Mouse (Mus musculus) liver, embryonic 12.5 days (tissue): ENCODE data around the gene Tor4a. TPM values are rescaled to one million over a fixed set of nuclear protein-coding genes. Genes with fewer than 3 reads are reported as not detected.

ENCODE experiments used
- ATAC-seq: fragments of 200-750 bp; cut with Nextera tagmentation; 2 replicates; pipeline ENCODE4 v1.8.0; 2017; ENCODE audit warnings: moderate number of reproducible peaks, mild to moderate bottlenecking, moderate library complexity
- H3K27ac ChIP-seq: fragments of 300-500 bp; sonication (generic); 2 replicates; pipeline ENCODE4 v1.5.1; 2016; ENCODE audit warnings: mild to moderate bottlenecking
- H3K27me3 ChIP-seq: fragments of 300-500 bp; sonication (generic); replicated peaks from 2 replicates; pipeline ENCODE4 v1.6.1; 2016; ENCODE audit warnings: mild to moderate bottlenecking, moderate library complexity
- H3K36me3 ChIP-seq: fragments of 300-500 bp; sonication (generic); 2 replicates; pipeline ENCODE4 v1.6.1; 2016; ENCODE audit warnings: mild to moderate bottlenecking, moderate library complexity
- H3K4me1 ChIP-seq: fragments of 300-500 bp; sonication (generic); 2 replicates; pipeline ENCODE4 v1.6.1; 2016
- H3K4me2 ChIP-seq: fragments of 300-500 bp; sonication (generic); 2 replicates; pipeline ENCODE4 v1.6.1; 2016; ENCODE audit warnings: mild to moderate bottlenecking, moderate library complexity
- H3K4me3 ChIP-seq: fragments of 300-500 bp; sonication (generic); 2 replicates; pipeline ENCODE4 v1.5.1; 2016; ENCODE audit warnings: mild to moderate bottlenecking, moderate library complexity
- H3K9ac ChIP-seq: fragments of 300-500 bp; sonication (generic); 2 replicates; pipeline ENCODE4 v1.6.1; 2016; ENCODE audit warnings: mild to moderate bottlenecking, moderate library complexity
- H3K9me3 ChIP-seq: fragments of 300-500 bp; sonication (generic); replicated peaks from 2 replicates; pipeline ENCODE4 v1.6.1; 2016; ENCODE audit warnings: mild to moderate bottlenecking, moderate library complexity
- WGBS: fragments of 180-500 bp; shearing (Covaris S2); methylation state at CpG from one replicate; pipeline ENCODE4 v1.1.7; 2016; ENCODE audit not compliant: insufficient replicate concordance; 5-methylcytosine and 5-hydroxymethylcytosine counted together
- polyA plus RNA-seq: library from polyadenylated mRNA; unstranded; fragments of >200 nt; fragmentation: Nextera tagmentation; extraction: Ambion mirVana; gene quantifications from 2 replicates; pipeline ENCODE4 v1.2.1, GENCODE M21; 2016

Gene Tor4a
- polyA plus RNA-seq, 1 experiment from 2014 or later: 7.2 TPM

DNA sequence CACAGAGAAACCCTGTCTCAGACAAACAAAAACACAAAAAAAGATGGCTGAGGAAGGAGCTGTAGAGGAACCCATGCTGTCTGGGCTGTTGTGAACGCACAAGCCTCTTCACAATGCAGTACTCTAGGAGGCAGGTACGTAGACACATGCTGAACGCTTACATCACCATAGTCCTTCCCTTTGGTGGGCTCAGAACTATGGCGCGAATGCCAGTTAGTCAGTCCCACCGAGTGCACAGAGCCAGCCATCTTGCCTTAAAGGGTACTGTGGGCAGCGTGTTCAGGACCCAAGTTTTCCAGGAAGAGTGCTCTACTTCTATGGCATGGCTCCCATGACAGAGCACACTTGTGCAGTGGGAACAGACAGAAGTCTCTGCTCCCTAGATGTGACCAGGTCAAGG lies 12.2 kb downstream of the Tor4a start:
- H3K36me3 ChIP-seq: no peaks in the 10 kb centered on the region
- WGBS: 86% methylated on average over 7 of the region's 7 CpGs
- ATAC-seq: no peak
- H3K9ac ChIP-seq: no peak overlapping the region
- no peaks in the 10 kb centered on the region for H3K9me3 ChIP-seq
- H3K4me3 ChIP-seq: no peak overlapping the region
- no peak overlapping the region for H3K4me2 ChIP-seq
- peaks cover 52% of the 10 kb centered on the region for H3K4me1 ChIP-seq
- no peak overlapping the region for H3K27ac ChIP-seq
- H3K27me3 ChIP-seq: peaks cover 83% of the 10 kb centered on the region

DNA sequence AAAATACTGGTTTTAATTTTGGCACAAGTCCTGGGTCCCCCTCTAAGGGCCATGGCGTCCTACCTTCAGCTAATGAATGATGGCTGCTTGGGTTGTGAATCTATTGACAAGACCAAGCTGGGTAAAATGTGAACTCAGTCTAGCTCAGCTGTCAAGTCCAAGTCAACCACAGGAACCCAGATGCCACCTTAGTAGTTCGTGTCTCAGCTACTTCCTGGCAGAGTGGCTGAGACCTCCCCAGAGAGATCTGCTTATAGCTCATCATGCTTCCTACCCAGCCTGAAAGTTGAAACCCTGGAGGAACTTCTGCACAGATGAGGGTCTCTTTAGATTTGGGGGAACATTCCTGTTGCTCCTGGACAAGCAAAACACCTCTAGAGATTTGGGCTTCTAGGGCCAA lies 13.3 kb downstream of the Tor4a start:
- no peaks in the 10 kb centered on the region for H3K9me3 ChIP-seq
- H3K9ac ChIP-seq: no peak overlapping the region
- H3K4me2 ChIP-seq: no peak overlapping the region
- peaks cover 93% of the 10 kb centered on the region for H3K27me3 ChIP-seq
- H3K4me3 ChIP-seq: no peak overlapping the region
- H3K4me1 ChIP-seq: peaks cover 60% of the 10 kb centered on the region
- H3K36me3 ChIP-seq: no peaks in the 10 kb centered on the region
- 71% methylated on average over 2 of the region's 2 CpGs for WGBS
- no peak for ATAC-seq
- H3K27ac ChIP-seq: no peak overlapping the region

DNA sequence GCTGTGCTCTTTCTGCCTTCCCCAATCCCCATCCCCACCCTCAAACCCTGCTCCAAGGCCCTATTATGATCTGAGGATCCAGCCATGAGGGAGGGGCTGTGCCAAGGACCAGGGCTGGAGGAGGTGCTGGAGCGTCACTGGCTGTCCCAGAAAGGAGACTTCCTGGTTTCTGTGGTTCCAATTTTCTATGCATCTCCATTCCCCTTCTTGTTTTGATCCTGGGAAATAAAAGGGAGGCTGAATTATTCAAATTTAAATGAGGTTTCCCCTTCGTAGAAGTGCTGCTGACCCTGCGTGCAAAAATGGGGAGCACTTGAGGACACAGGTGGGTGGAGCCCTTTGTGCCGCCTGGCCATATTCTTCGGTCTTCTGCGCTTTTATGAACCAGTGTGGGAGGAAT lies 14.0 kb downstream of the Tor4a start:
- Histone ChIP-seq H3K9me3 (no peaks in the 10 kb centered on the region), H3K36me3 (no peaks in the 10 kb centered on the region), H3K4me3 (peak overlapping the region; percentile 70; the same call in 1 of the 2 replicates), H3K27me3 (peaks cover 95% of the 10 kb centered on the region), H3K27ac (no peak overlapping the region), H3K4me1 (peaks cover 67% of the 10 kb centered on the region), H3K9ac (0 out of 2 replicates have a peak overlapping the region, but pooled peaks have one; percentile 27), H3K4me2 (peak overlapping the region; percentile 99)
- WGBS: 32% methylated on average over 6 of the region's 6 CpGs
- ATAC-seq: no peak

DNA sequence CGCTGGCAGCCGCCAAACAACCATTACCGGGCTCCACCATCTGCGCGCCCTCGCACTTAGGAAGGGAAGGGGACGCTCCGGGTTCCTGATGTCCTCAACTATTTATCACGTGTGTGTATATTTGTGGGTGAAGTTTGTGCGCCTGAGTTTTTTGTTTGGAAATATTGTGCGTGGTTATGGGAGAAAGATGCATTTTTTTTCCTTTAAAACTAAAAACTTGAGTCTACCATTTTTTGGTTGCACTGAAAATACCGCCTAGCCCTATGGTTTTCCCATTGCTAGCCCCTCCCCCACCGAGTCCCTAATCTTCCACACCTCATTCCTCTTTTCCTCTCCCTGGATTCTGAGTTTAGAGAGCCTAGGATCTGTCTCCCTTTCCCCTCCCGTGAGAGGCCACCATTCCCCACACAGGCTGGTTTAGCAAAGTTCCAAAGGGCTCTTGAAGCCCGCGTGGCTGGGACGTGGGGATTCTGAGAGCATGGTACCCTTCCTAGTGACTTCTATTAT lies 14.7 kb downstream of the Tor4a start:
- H3K9me3 ChIP-seq: no peaks in the 10 kb centered on the region
- ATAC-seq: no peak
- peaks cover 97% of the 10 kb centered on the region for H3K27me3 ChIP-seq
- 2% methylated on average over 17 of the region's 17 CpGs for WGBS
- no peaks in the 10 kb centered on the region for H3K36me3 ChIP-seq
- H3K27ac ChIP-seq: peak overlapping the region; percentile 89
- peak overlapping the region; percentile 70 for H3K4me3 ChIP-seq
- H3K4me1 ChIP-seq: peaks cover 74% of the 10 kb centered on the region
- H3K9ac ChIP-seq: peak overlapping the region; percentile 80
- peak overlapping the region; percentile 99 for H3K4me2 ChIP-seq

DNA sequence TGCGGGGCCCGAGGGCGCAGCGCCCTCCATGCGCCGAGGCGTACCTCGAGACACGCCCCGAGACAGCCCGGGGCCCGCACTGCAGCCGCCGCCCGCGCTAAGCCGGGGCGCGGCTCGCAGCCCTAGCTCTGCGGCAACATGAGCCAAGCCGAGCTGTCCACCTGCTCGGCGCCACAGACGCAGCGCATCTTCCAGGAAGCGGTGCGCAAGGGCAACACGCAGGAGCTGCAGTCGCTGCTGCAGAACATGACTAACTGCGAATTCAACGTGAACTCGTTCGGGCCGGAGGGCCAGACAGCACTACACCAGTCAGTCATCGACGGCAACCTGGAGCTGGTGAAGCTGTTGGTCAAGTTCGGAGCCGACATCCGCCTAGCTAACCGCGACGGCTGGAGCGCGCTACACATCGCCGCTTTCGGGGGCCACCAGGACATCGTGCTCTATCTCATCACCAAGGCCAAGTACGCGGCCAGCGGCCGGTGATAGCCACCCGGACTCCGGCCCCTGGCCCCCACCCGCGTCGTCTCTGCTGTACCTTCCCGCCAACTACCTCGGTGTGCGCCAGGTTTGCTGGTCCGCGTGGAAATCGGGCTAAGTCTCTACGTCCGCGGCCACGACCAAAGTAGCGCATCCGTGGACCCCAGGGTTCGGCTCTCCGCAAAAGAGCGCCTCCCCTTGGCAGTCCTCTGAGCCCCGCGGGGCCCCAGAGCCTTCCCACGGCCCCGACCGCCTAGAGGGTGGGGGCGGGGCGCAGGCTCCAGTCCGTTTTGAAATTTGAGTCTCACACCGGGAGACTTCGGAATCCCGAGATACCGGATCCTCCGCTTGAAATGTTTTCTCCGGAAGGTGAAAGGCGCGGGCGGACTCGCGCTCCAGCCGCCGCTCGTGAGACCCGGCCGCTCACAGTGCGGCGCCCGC lies 15.5 kb downstream of the Tor4a start:
- WGBS: under 1% methylated on average over 96 of the region's 100 CpGs
- H3K4me3 ChIP-seq: peak overlapping the region; percentile 70
- peaks cover 76% of the 10 kb centered on the region for H3K4me1 ChIP-seq
- H3K36me3 ChIP-seq: no peaks in the 10 kb centered on the region
- H3K27ac ChIP-seq: peak overlapping the region; percentile 89
- H3K4me2 ChIP-seq: peak overlapping the region; percentile 99
- peaks cover 97% of the 10 kb centered on the region for H3K27me3 ChIP-seq
- H3K9ac ChIP-seq: peak overlapping the region; percentile 80
- ATAC-seq: peak; percentile 79
- H3K9me3 ChIP-seq: no peaks in the 10 kb centered on the region

DNA sequence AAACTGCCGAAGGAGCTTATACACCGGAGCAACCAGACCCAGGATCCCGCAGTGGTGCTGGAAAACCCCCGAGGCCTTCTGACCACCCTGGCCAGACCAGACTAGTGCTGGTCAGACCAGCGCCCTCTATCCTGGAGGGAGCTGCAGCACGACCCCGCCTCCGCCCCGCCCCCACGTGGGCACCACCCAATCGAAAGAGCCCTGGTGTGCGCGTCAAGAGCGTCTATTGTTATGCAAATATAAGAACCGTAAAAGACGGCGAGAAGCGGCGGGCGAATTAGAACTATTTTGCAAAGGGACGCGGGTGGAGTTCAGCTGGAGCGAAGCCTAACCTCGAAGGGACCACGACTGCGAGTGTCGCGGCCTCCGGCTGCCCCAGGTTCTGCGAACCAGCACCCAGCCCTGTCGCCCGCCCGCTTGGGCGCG lies 16.2 kb downstream of the Tor4a start, which contains the start of gene Nrarp:
Nrarp (plus strand) TSS at position 281 of the 426 bp plus-strand sequence.
- H3K9ac ChIP-seq: peak within 1 kb of the TSS; percentile 80
- peak within 1 kb of the TSS; percentile 89 for H3K27ac ChIP-seq
- H3K4me2 ChIP-seq: peak within 1 kb of the TSS; percentile 99
- H3K27me3 ChIP-seq: peaks cover 90% of the 10 kb centered on the region
- peaks cover 76% of the 10 kb centered on the region for H3K4me1 ChIP-seq
- peak within 1 kb of the TSS; percentile 70 for H3K4me3 ChIP-seq
- under 1% methylated on average over 35 of the region's 35 CpGs for WGBS
- no peaks in the 10 kb centered on the region for H3K36me3 ChIP-seq
- no peaks in the 10 kb centered on the region for H3K9me3 ChIP-seq
- peak; percentile 85 for ATAC-seq

DNA sequence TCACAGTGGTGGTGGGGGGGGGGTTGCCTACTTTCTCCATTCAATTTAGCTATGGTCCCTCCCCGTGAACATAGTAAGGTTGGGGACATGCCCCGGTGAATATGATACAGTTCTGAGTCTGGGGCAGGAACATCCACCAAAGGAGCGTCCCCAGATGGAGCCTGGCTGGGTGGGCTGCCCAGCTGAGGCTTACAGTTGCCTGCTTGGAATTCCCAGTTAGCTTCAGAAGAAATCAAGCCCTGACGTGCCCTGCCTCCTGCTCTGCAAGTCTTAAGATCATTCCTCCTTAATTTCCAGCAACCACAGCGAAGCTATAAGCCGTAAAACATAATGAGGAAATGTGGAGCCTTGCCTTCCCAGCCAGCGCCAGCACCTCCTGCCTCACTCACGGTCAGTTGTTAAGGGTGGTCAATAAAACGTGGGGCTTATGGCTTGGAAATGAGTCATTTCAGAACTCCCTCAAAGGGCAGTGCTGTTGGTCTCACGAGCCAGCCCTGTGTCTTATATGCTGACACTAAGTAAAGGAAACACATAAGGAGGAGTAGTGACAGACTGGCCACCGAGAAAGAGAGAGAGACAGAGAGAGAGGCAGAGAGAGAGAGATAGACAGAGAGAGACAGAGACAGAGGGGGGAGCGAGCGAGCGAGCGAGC lies 17.0 kb downstream of the Tor4a start:
- peaks cover 78% of the 10 kb centered on the region for H3K4me1 ChIP-seq
- no peak overlapping the region for H3K27ac ChIP-seq
- no peaks in the 10 kb centered on the region for H3K36me3 ChIP-seq
- H3K4me2 ChIP-seq: peak overlapping the region; percentile 99
- ATAC-seq: no peak
- peak overlapping the region; percentile 70 for H3K4me3 ChIP-seq
- no peaks in the 10 kb centered on the region for H3K9me3 ChIP-seq
- no peak overlapping the region for H3K9ac ChIP-seq
- WGBS: 59% methylated on average over 15 of the region's 15 CpGs
- H3K27me3 ChIP-seq: peaks cover 82% of the 10 kb centered on the region

DNA sequence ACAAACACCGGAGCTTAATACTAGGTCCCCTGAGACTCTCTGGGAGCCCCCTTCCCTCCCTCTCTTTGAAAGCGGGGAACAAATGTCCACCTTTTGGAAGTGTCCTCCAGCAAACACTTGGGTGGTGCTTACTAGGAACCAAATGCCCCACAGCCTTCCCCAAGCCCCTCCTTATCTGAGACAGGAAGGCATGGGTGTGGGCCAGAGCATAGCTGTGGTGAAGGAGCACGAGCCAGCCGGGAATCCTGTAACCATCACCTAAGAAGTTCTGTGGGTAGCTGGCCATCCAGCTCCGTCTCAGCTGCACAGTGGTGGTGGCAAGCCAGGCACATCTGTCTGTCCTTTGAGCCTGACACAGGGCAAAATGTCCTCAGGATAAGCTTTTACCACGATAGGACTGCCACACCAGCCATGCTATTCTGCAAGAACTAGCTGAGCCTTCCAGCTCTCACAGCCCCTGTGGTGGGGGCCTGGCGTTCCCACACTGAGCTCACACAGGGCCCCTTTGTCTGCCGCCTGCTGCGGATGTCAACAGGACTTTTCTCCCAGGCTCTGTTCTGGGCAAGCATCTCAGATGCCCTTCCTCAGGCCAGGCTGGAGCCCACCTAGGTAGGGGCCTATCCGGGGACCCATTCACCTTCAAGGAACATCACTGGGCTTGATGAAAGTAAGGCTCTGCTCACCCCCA lies 18.3 kb downstream of the Tor4a start:
- peaks cover 91% of the 10 kb centered on the region for H3K4me1 ChIP-seq
- WGBS: 25% methylated on average over 10 of the region's 10 CpGs
- H3K27me3 ChIP-seq: peaks cover 69% of the 10 kb centered on the region
- H3K9me3 ChIP-seq: no peaks in the 10 kb centered on the region
- ATAC-seq: no peak
- peak overlapping the region; percentile 12; the same call in 1 of the 2 replicates for H3K4me2 ChIP-seq
- peak overlapping the region; percentile 20; the same call in 1 of the 2 replicates for H3K9ac ChIP-seq
- no peak overlapping the region for H3K4me3 ChIP-seq
- H3K36me3 ChIP-seq: no peaks in the 10 kb centered on the region
- H3K27ac ChIP-seq: no peak overlapping the region

DNA sequence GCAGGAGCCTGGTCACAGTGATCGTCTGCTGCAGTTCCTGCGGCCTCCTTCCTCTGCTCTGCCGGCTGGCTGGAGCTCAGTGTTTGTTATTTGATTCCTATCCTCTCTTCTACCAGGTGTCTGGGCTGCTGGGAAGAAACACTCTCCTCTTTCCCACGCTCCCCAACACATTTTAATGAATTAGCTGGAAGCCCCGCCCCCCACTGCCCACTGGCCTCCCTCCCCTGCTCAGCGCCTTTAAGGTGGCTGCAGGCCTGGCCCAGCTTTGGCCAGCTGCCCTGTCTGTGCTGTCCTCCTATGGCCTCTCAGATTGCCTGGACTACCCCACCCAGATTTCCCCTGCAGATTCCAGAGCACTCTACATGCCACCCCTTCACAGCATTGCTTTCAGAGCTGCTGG lies 19.0 kb downstream of the Tor4a start:
- Histone ChIP-seq H3K27ac (no peak overlapping the region), H3K4me1 (peaks cover 94% of the 10 kb centered on the region), H3K9ac (no peak overlapping the region), H3K4me2 (no peak overlapping the region), H3K27me3 (peaks cover 62% of the 10 kb centered on the region), H3K9me3 (no peaks in the 10 kb centered on the region), H3K36me3 (no peaks in the 10 kb centered on the region), H3K4me3 (no peak overlapping the region)
- no peak for ATAC-seq
- WGBS: 29% methylated on average over 6 of the region's 6 CpGs

DNA sequence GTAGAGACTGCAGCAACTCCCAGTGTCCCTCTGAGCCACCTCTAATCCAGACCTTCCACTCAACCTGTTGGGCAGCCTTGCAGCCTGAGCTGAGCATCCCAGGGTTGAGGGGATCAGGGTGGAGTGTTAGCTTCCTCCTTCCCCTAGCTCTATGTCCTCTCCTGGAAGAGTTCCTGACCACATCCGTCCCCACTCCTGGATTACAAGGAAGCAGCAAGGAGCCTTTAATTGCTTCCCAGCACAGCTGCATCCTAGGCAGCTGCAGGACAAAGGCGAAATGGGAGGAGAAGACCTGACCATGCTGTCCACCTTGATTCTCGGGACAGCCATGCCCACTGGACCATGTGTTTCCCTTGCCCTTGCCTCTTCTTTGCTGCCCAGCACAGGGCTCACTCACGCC lies 19.6 kb downstream of the Tor4a start:
- Histone ChIP-seq H3K4me1 (peaks cover 94% of the 10 kb centered on the region), H3K36me3 (no peaks in the 10 kb centered on the region)
- ATAC-seq: no peak

DNA sequence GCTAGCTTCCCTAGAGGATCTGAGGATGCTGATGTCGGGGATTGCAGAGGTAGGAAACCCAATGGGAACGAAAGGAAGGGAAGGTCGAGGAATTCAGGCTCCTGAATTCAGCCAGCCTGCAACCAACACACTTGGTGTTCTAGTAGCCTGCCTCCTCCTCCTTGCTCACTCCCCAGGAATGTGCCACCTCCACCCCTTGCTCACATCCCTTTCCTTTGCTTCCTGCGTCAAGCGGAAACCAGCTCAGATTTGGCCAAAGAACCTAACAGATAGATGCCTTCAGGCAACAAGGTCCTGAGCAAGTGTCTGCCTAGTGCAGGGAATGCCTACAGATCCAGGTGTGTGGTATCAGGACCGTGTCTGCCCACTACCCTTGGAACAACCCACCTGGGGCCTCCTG lies 20.1 kb downstream of the Tor4a start:
- no peak overlapping the region for H3K4me3 ChIP-seq
- H3K4me1 ChIP-seq: peaks cover 93% of the 10 kb centered on the region
- H3K27me3 ChIP-seq: peaks cover 52% of the 10 kb centered on the region
- no peaks in the 10 kb centered on the region for H3K9me3 ChIP-seq
- no peaks in the 10 kb centered on the region for H3K36me3 ChIP-seq
- H3K4me2 ChIP-seq: no peak overlapping the region
- ATAC-seq: no peak
- WGBS: 52% methylated on average over 6 of the region's 6 CpGs
- H3K27ac ChIP-seq: no peak overlapping the region
- H3K9ac ChIP-seq: no peak overlapping the region

More for the DNA sequence above, 19.6 kb downstream of the Tor4a start:
- 44% methylated on average over 4 of the region's 4 CpGs for WGBS
- no peak overlapping the region for H3K9ac ChIP-seq
- no peak overlapping the region for H3K4me2 ChIP-seq
- H3K4me3 ChIP-seq: no peak overlapping the region
- no peak overlapping the region for H3K27ac ChIP-seq
- H3K9me3 ChIP-seq: no peaks in the 10 kb centered on the region
- peaks cover 57% of the 10 kb centered on the region for H3K27me3 ChIP-seq
